Mouse (Mus musculus) forebrain, embryonic 16.5 days (tissue): ENCODE results near the gene Olfr52. TPM values are rescaled to one million over a fixed set of nuclear protein-coding genes. Genes with fewer than 3 reads are reported as not detected.

Experiments used
- ATAC-seq: fragments of 200-750 bp; cut with Nextera tagmentation; 2 replicates; pipeline ENCODE4 v1.8.0; 2017; ENCODE audit warnings: mild to moderate bottlenecking, moderate library complexity
- H3K27ac ChIP-seq: fragments of 300-500 bp; sonication (generic); 2 replicates; pipeline ENCODE4 v1.5.1; 2014; ENCODE audit warnings: low read length, control low read depth
- H3K27me3 ChIP-seq: fragments of 300-500 bp; sonication (generic); replicated peaks from 2 replicates; pipeline ENCODE4 v1.6.1; 2014; ENCODE audit warnings: low read length; ENCODE audit not compliant: control insufficient read depth, insufficient read depth
- H3K36me3 ChIP-seq: fragments of 300-500 bp; sonication (generic); 2 replicates; pipeline ENCODE4 v1.6.1; 2014; ENCODE audit not compliant: control insufficient read depth, insufficient read depth
- H3K4me1 ChIP-seq: fragments of 300-500 bp; sonication (generic); replicated peaks from 2 replicates; pipeline ENCODE4 v1.6.1; 2014; ENCODE audit warnings: low read length; ENCODE audit not compliant: control insufficient read depth, insufficient read depth
- H3K4me2 ChIP-seq: fragments of 300-500 bp; sonication (generic); 2 replicates; pipeline ENCODE4 v1.6.1; 2014; ENCODE audit warnings: mild to moderate bottlenecking, low read length, control low read depth
- H3K4me3 ChIP-seq: fragments of 300-500 bp; sonication (generic); replicated peaks from 2 replicates; pipeline ENCODE4 v1.5.1; 2014; ENCODE audit warnings: mild to moderate bottlenecking, low read length, control low read depth
- H3K9ac ChIP-seq: fragments of 300-500 bp; sonication (generic); replicated peaks from 2 replicates; pipeline ENCODE4 v1.6.1; 2014; ENCODE audit warnings: low read depth, low read length, control low read depth
- H3K9me3 ChIP-seq: fragments of 300-500 bp; sonication (generic); 2 replicates; pipeline ENCODE4 v1.6.1; 2016; ENCODE audit warnings: low read length; ENCODE audit not compliant: control insufficient read depth
- WGBS: fragments of 180-500 bp; shearing (Covaris S2); extraction: QIAGEN DNeasy Blood & Tissue Kit; methylation state at CpG from one replicate; pipeline ENCODE4 v1.1.7; 2014; 5-methylcytosine and 5-hydroxymethylcytosine counted together
- polyA plus RNA-seq: library from polyadenylated mRNA; unstranded; fragments of >200 nt; fragmentation: Nextera tagmentation; extraction: Ambion mirVana; gene quantifications from 2 replicates; pipeline ENCODE4 v1.2.1, GENCODE M21; 2015

The Olfr52 gene
- polyA plus RNA-seq, 1 experiment from 2014 or later: not detected

- ATAC-seq: no peak
- no peak within 1 kb of the TSS for H3K9ac ChIP-seq
- H3K27me3 ChIP-seq: no peaks in the 10 kb centered on the region
- no peak within 1 kb of the TSS for H3K4me2 ChIP-seq
- 89% methylated on average over 1 of the region's 1 CpGs for WGBS
- H3K4me3 ChIP-seq: no peak within 1 kb of the TSS
- H3K27ac ChIP-seq: no peak within 1 kb of the TSS
- H3K4me1 ChIP-seq: no peaks in the 10 kb centered on the region
- no peaks in the 10 kb centered on the region for H3K9me3 ChIP-seq
- H3K36me3 ChIP-seq: no peaks in the 10 kb centered on the region
These were observed 38.9 kb downstream of the Olfr52 start, which contains the start of gene Olfr1040 for GRCm38 (mm10) chr2:86146632-86147031. TSS of gene Olfr1040 (minus strand) at chr2:86146732.

GRCm38 (mm10) chr2:86135828-86136227 is 49.7 kb downstream of the Olfr52 start, which contains the start of gene Olfr1039:
TSS of gene Olfr1039 (minus strand) at chr2:86135928.
- H3K9me3 ChIP-seq: no peaks in the 10 kb centered on the region
- no peak within 1 kb of the TSS for H3K27ac ChIP-seq
- no peak within 1 kb of the TSS for H3K4me3 ChIP-seq
- no peak for ATAC-seq
- no peaks in the 10 kb centered on the region for H3K4me1 ChIP-seq
- H3K4me2 ChIP-seq: no peak within 1 kb of the TSS
- H3K36me3 ChIP-seq: no peaks in the 10 kb centered on the region
- 98% methylated on average over 1 of the region's 1 CpGs for WGBS
- no peak within 1 kb of the TSS for H3K9ac ChIP-seq
- no peaks in the 10 kb centered on the region for H3K27me3 ChIP-seq

Other genes starting within 250 kb of the Olfr52 start
- not detected in 2 replicates for gene Olfr1028, start 235.2 kb downstream of the Olfr52 start, polyA plus RNA-seq
- not detected in 2 replicates for gene Olfr1029, start 211.8 kb downstream of the Olfr52 start, polyA plus RNA-seq
- gene Olfr1030, start 206.4 kb downstream of the Olfr52 start, polyA plus RNA-seq: not detected in 2 replicates
- gene Olfr1031, start 195.4 kb downstream of the Olfr52 start, polyA plus RNA-seq: not detected in 2 replicates
- gene Olfr1032, start 180.1 kb downstream of the Olfr52 start, polyA plus RNA-seq: not detected in 2 replicates
- gene Olfr1033, start 165.1 kb downstream of the Olfr52 start, polyA plus RNA-seq: not detected in 2 replicates
- gene Olfr1034, start 139.8 kb downstream of the Olfr52 start, polyA plus RNA-seq: not detected in 2 replicates
- not detected in 2 replicates for gene Olfr1036, start 111.7 kb downstream of the Olfr52 start, polyA plus RNA-seq
- gene Olfr1037, start 98.3 kb downstream of the Olfr52 start, polyA plus RNA-seq: not detected in 2 replicates
- not detected in 2 replicates for gene Olfr1039, start 49.8 kb downstream of the Olfr52 start, polyA plus RNA-seq
- not detected in 2 replicates for gene Olfr1040, start 39.0 kb downstream of the Olfr52 start, polyA plus RNA-seq
- not detected in 2 replicates for gene Olfr1042, start 23.8 kb downstream of the Olfr52 start, polyA plus RNA-seq
- not detected in 2 replicates for gene Olfr1043, start 18.2 kb downstream of the Olfr52 start, polyA plus RNA-seq
- gene Olfr1044, start 7.9 kb downstream of the Olfr52 start, polyA plus RNA-seq: not detected in 2 replicates
- not detected in 2 replicates for gene Olfr1045, start 17.3 kb upstream of the Olfr52 start, polyA plus RNA-seq
- gene Olfr1046, start 33.6 kb upstream of the Olfr52 start, polyA plus RNA-seq: not detected in 2 replicates
- not detected in 2 replicates for gene Olfr1047, start 45.7 kb upstream of the Olfr52 start, polyA plus RNA-seq
- gene Olfr1048, start 54.6 kb upstream of the Olfr52 start, polyA plus RNA-seq: not detected in 2 replicates
- not detected in 2 replicates for gene Olfr1049, start 72.6 kb upstream of the Olfr52 start, polyA plus RNA-seq
- gene Olfr1051, start 93.4 kb upstream of the Olfr52 start, polyA plus RNA-seq: not detected in 2 replicates
- gene Olfr1052, start 106.8 kb upstream of the Olfr52 start, polyA plus RNA-seq: not detected in 2 replicates
- gene Olfr1053, start 129.6 kb upstream of the Olfr52 start, polyA plus RNA-seq: not detected in 2 replicates
- gene Olfr1054, start 149.8 kb upstream of the Olfr52 start, polyA plus RNA-seq: not detected in 2 replicates
- gene Olfr1055, start 164.6 kb upstream of the Olfr52 start, polyA plus RNA-seq: not detected in 2 replicates
- not detected in 2 replicates for gene Olfr1056, start 176.8 kb upstream of the Olfr52 start, polyA plus RNA-seq
- gene Olfr1057, start 192.7 kb upstream of the Olfr52 start, polyA plus RNA-seq: not detected in 2 replicates
- not detected in 2 replicates for gene Olfr1058, start 202.9 kb upstream of the Olfr52 start, polyA plus RNA-seq
- gene Olfr1061, start 228.4 kb upstream of the Olfr52 start, polyA plus RNA-seq: not detected in 2 replicates
- gene Olfr1062, start 241.1 kb upstream of the Olfr52 start, polyA plus RNA-seq: not detected in 2 replicates